Mouse (Mus musculus) cerebellum, adult 2 months (tissue): ENCODE data around the gene Thap8.

ENCODE experiments used
- CTCF ChIP-seq: fragments of 200-500 bp; IDR thresholded peaks from 2 replicates; pipeline ENCODE4 v1.5.1; 2011; ENCODE audit warnings: low read depth, mild to moderate bottlenecking, control low read depth, low read length, moderate library complexity, borderline replicate concordance; ENCODE audit not compliant: insufficient read depth
- POLR2A ChIP-seq: fragments of 200-500 bp; IDR thresholded peaks from 2 replicates; pipeline ENCODE4 v1.6.1; 2011; ENCODE audit warnings: low read length, control low read depth, borderline replicate concordance; ENCODE audit not compliant: insufficient read depth

- TF ChIP-seq CTCF (no peak), POLR2A (no peak)
Observed at GRCm38 (mm10) chr7:30266780-30267179, 13.1 kb upstream of the Thap8 start.
